Mouse (Mus musculus) kidney, adult 2 months (tissue): Measurements from ENCODE around the gene Ift57.

Experiments used
- CTCF ChIP-seq: fragments of 200-500 bp; conservative IDR thresholded peaks from 2 replicates; pipeline ENCODE4 v1.5.1; 2011; ENCODE audit warnings: low read depth, mild to moderate bottlenecking, control low read depth, low read length, moderate library complexity, mixed read lengths; ENCODE audit not compliant: insufficient read depth, insufficient read length
- POLR2A ChIP-seq: fragments of 200-500 bp; IDR thresholded peaks from one replicate; pipeline ENCODE4 v1.6.1; 2011; ENCODE audit warnings: low read depth, low read length, control low read depth

GRCm38 (mm10) chr16:49679666-49680065, 19.4 kb upstream of the Ift57 start:
- TF ChIP-seq POLR2A (no peak), CTCF (no peak)
